Comparison of ENCODE assay signal across 16 mouse cellular contexts in the genomic region with DNA sequence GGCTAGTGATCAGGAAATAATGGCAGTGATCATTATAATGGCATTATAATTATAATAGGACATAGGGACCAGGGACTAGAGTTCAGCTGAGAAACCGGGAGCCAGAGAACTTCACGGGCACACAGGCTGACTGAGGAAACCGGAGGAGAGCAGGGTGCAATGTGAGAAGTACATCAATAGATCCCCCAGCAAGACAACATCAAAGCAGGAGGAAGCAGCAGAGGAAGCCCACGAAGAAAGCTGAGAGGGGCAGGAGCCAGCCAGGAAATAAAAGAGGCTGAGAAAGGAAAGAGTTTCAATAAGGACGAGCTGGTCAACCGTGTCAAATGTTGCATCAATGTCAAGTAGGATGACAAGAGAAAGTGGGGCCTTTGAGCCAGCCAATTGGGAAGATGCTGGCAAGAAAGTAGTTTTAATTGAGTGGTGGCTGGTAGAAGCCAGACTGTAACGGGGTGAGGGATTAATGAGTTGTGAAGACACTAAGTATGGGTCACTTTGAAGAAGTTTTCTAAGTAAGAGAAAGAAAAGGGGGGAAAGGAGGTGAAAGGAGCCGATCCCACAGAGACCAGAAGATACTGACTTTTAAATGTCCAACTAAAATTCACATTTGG.
A peak's percentile ranks its signal among the peaks of the same experiment; 100 is the strongest.
DNase-seq lines count a peak whose midpoint lies in the region; ATAC-seq and TF ChIP-seq lines count a peak whose summit lies in the region.
"Had no signal": no experiment of that assay in that cellular context is flagged by ENCODE, and none has a peak within 500 bp of the region (broad histone marks: within the 10 kb centered on the region; RNA-seq: fewer than 3 reads in every experiment).

No protein-coding gene starts in this region.

- no peak for DNase-seq in heart, adult 9 months (ENCODE audit: low spot score in 2 of 2)
- peak; percentile 34 for DNase-seq in lung, postnatal 0 days (ENCODE audit: low spot score)
- no peak for DNase-seq in lung, postnatal 14 days
- DNase-seq in thymus, postnatal 25 days, result peak; percentile 42
- no peak for DNase-seq in right cerebral cortex, postnatal 25 days
- no peak for DNase-seq in forebrain, embryonic 14.5 days (ENCODE audit: low spot score)
- DNase-seq: cerebellum, adult 8-10 months; gastrocnemius, postnatal 10 days; kidney, adult 8-10 months; left cerebral cortex, postnatal 4 days had no signal

- 34% methylated on average over 8 of the region's 8 CpGs for WGBS in heart, embryonic 16.5 days
- WGBS in lung, postnatal 0 days, result 23% methylated on average over 8 of the region's 8 CpGs
- WGBS in embryonic facial prominence, embryonic 13.5 days, result 17% methylated on average over 8 of the region's 8 CpGs
- WGBS in forebrain, embryonic 14.5 days, result 11% methylated on average over 8 of the region's 8 CpGs

- H3K9ac ChIP-seq in heart, embryonic 16.5 days (ENCODE audit: low read length), result no peak overlapping the region
- no peak overlapping the region for H3K9ac ChIP-seq in lung, postnatal 0 days (replicated peaks; ENCODE audit: low read depth)
- H3K9ac ChIP-seq in embryonic facial prominence, embryonic 13.5 days, result no peak overlapping the region
- H3K9ac ChIP-seq in forebrain, embryonic 14.5 days (ENCODE audit: low read length), result no peak overlapping the region
- H3K9ac ChIP-seq: embryonic facial prominence, embryonic 15.5 days; forebrain, embryonic 15.5 days; liver, embryonic 15.5 days; midbrain, embryonic 13.5 days had no signal

- H3K27ac ChIP-seq in heart, embryonic 16.5 days (ENCODE audit: low read length), result no peak overlapping the region
- no peak overlapping the region for H3K27ac ChIP-seq in lung, postnatal 0 days (ENCODE audit: low read length)
- H3K27ac ChIP-seq in embryonic facial prominence, embryonic 13.5 days, result no peak overlapping the region
- H3K27ac ChIP-seq in forebrain, embryonic 14.5 days (ENCODE audit: low read depth, low read length), result no peak overlapping the region
- H3K27ac ChIP-seq: embryonic facial prominence, embryonic 15.5 days; forebrain, embryonic 15.5 days; liver, embryonic 15.5 days; midbrain, embryonic 13.5 days had no signal

- no peak for TF ChIP-seq EP300 in lung, postnatal 0 days (IDR thresholded peaks at IDR 0.05)

- peak overlapping the region; percentile 42 for H3K4me2 ChIP-seq in heart, embryonic 16.5 days (ENCODE audit: low read depth, low read length)
- 0 out of 2 replicates have a peak overlapping the region, but pooled peaks have one; percentile 5 for H3K4me2 ChIP-seq in lung, postnatal 0 days (replicated peaks; ENCODE audit: low read depth, low read length)
- peak overlapping the region; percentile 46; the same call in 1 of the 2 replicates for H3K4me2 ChIP-seq in embryonic facial prominence, embryonic 13.5 days
- H3K4me2 ChIP-seq in forebrain, embryonic 14.5 days (ENCODE audit: low read length), result no peak overlapping the region
- H3K4me2 ChIP-seq: forebrain, embryonic 15.5 days; liver, embryonic 15.5 days; midbrain, embryonic 13.5 days had no signal

- H3K9me3 ChIP-seq in heart, embryonic 16.5 days (replicated peaks; ENCODE audit: control insufficient read depth, low read length), result no peaks in the 10 kb centered on the region
- no peaks in the 10 kb centered on the region for H3K9me3 ChIP-seq in lung, postnatal 0 days (ENCODE audit: low read length)
- H3K9me3 ChIP-seq in embryonic facial prominence, embryonic 13.5 days, result no peaks in the 10 kb centered on the region
- no peaks in the 10 kb centered on the region for H3K9me3 ChIP-seq in forebrain, embryonic 14.5 days (replicated peaks; ENCODE audit: control insufficient read depth, low read length)
- H3K9me3 ChIP-seq: embryonic facial prominence, embryonic 15.5 days; forebrain, embryonic 15.5 days; liver, embryonic 15.5 days; midbrain, embryonic 13.5 days had no signal

- ATAC-seq in heart, embryonic 16.5 days (replicated peaks; ENCODE audit: extremely low read depth, insufficient read depth, low FRiP score), result no peak
- peak; percentile 26; the same call in 1 of the 2 replicates for ATAC-seq in lung, postnatal 0 days
- ATAC-seq in embryonic facial prominence, embryonic 13.5 days (ENCODE audit: insufficient number of reproducible peaks, insufficient read depth, low FRiP score, low TSS enrichment, low read depth), result no peak
- no peak for ATAC-seq in forebrain, embryonic 14.5 days
- ATAC-seq: forebrain, embryonic 15.5 days; midbrain, embryonic 13.5 days had no signal

- no peak for TF ChIP-seq CTCF in lung, postnatal 0 days (IDR thresholded peaks at IDR 0.05)

- no peaks in the 10 kb centered on the region for H3K36me3 ChIP-seq in heart, embryonic 16.5 days (ENCODE audit: control insufficient read depth, insufficient read depth)
- H3K36me3 ChIP-seq in lung, postnatal 0 days (ENCODE audit: insufficient read depth, low read length), result no peaks in the 10 kb centered on the region
- no peaks in the 10 kb centered on the region for H3K36me3 ChIP-seq in embryonic facial prominence, embryonic 13.5 days
- no peaks in the 10 kb centered on the region for H3K36me3 ChIP-seq in forebrain, embryonic 14.5 days (ENCODE audit: control insufficient read depth, insufficient read depth, low read length)
- H3K36me3 ChIP-seq: embryonic facial prominence, embryonic 15.5 days; forebrain, embryonic 15.5 days; liver, embryonic 15.5 days; midbrain, embryonic 13.5 days had no signal

- peaks cover 18% of the 10 kb centered on the region for H3K4me1 ChIP-seq in heart, embryonic 16.5 days (ENCODE audit: control insufficient read depth, insufficient read depth, low read length)
- H3K4me1 ChIP-seq in lung, postnatal 0 days (ENCODE audit: insufficient read depth, low read depth, low read length), result 0 out of 2 replicates have a peak, but pooled peaks cover 4% of the 10 kb centered on the region
- peaks cover 16% of the 10 kb centered on the region for H3K4me1 ChIP-seq in embryonic facial prominence, embryonic 13.5 days
- peaks cover 2% of the 10 kb centered on the region; the same call in 1 of the 2 replicates for H3K4me1 ChIP-seq in forebrain, embryonic 14.5 days (ENCODE audit: control insufficient read depth, insufficient read depth, low read length)

- no peak overlapping the region for H3K4me3 ChIP-seq in heart, embryonic 16.5 days (ENCODE audit: low read length)
- H3K4me3 ChIP-seq in lung, postnatal 0 days (ENCODE audit: low read depth, low read length), result no peak overlapping the region
- H3K4me3 ChIP-seq in embryonic facial prominence, embryonic 13.5 days, result no peak overlapping the region
- H3K4me3 ChIP-seq in forebrain, embryonic 14.5 days (ENCODE audit: low read depth, low read length), result no peak overlapping the region
- H3K4me3 ChIP-seq: forebrain, embryonic 15.5 days; liver, embryonic 15.5 days; midbrain, embryonic 13.5 days had no signal

- no peaks in the 10 kb centered on the region for H3K27me3 ChIP-seq in heart, embryonic 16.5 days (ENCODE audit: control insufficient read depth, insufficient read depth, low read length)
- no peaks in the 10 kb centered on the region for H3K27me3 ChIP-seq in lung, postnatal 0 days (replicated peaks; ENCODE audit: insufficient read depth, low read length)
- 0 out of 2 replicates have a peak, but pooled peaks cover 3% of the 10 kb centered on the region for H3K27me3 ChIP-seq in embryonic facial prominence, embryonic 13.5 days
- no peaks in the 10 kb centered on the region for H3K27me3 ChIP-seq in forebrain, embryonic 14.5 days (replicated peaks; ENCODE audit: control insufficient read depth, insufficient read depth, low read length)
- H3K27me3 ChIP-seq: embryonic facial prominence, embryonic 15.5 days; forebrain, embryonic 15.5 days; midbrain, embryonic 13.5 days had no signal

Comparison
In these comparisons a context has a peak if more than half of its experiments do, and no peak if none do; other contexts are left out.
1. DNase-seq: peak in lung, postnatal 0 days (single experiment) and thymus, postnatal 25 days (single experiment); none in heart, adult 9 months (0 of 2), lung, postnatal 14 days (single experiment), right cerebral cortex, postnatal 25 days (single experiment) and forebrain, embryonic 14.5 days (single experiment).